Mouse (Mus musculus) layer of hippocampus, adult 9-11 months (tissue): ENCODE measurements around the gene 1700024P04Rik.

Experiments used
- DNase-seq: peaks from one replicate; pipeline ENCODE4 v3.0.0; 2022

The 1700024P04Rik gene

DNA sequence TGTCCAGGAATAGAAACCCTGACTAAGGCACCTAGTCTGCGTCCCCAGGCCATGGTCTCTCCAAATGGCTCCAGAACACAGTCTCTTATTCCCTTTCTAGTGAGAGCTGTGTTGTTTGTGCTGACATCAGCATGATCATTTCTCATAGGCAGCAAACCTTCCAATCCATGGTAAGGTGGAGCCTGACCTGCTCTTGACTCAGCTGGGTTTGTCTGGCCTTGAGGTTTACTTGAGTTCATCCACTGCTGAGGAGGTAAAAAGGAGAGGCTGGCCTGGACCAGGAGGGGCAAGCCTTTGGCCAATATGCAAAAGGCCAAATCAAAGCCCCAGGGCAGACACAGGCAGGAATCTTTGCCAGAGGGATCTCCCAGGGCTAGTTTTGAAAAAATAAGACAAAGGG lies 20.8 kb downstream of the 1700024P04Rik start:
- no peak for DNase-seq

DNA sequence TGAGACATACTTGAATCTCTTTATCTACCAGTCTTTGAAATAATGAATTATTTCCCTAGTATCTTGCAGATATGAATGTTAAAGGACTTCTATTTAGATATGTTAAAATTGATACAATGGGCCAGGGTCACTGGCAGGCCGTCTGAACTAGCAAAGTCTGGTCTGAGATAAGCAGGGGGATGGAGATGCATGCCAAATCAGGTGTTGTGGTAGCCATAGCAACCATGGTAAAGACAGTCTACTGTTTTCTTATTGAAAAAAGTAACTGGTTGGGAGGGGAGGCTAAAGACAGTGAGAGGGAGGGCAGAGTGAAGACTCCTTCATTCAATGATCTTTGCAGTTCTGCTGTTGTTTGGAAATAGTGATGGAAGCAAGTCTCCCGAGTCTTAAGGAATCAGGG lies 26.2 kb downstream of the 1700024P04Rik start:
- DNase-seq: no peak

DNA sequence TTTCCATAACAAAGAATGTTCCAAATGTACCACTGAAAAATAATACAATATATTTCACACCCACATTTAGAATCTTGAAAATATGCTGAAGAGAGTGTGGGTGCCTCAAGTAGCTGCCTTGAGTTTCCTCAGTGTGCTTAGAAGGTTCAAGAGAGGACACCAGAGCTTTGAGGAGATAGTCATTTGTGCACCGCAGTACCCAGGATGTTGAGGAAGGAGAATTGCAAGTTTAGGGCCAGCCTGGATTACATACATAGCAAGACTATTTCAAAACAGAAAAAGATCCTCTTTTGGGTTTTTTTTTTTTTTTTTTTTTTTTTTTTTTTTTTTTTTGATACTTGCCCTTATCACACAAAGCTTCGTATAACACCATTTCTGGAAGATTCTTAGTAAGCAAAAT lies 28.2 kb downstream of the 1700024P04Rik start:
- no peak for DNase-seq

DNA sequence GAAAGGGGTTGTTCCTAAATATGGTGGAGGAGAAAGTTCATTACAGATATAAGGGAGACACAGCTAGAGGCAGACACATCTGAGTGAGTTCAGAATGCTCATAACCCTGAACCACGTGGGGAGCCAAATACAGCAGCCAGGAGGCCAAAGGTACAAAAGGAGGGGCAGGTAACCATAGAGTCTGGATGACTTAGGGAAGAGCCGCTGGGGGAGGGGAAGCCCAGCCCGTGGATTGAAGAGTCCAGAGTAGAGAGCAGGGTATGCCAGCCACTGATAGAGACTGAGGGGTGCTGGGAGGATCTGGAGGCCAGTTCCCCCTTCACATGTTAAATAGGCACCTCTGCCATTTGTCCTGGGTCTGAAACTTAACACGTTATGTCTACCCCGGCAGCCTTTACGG lies 28.7 kb downstream of the 1700024P04Rik start:
- no peak for DNase-seq

DNA sequence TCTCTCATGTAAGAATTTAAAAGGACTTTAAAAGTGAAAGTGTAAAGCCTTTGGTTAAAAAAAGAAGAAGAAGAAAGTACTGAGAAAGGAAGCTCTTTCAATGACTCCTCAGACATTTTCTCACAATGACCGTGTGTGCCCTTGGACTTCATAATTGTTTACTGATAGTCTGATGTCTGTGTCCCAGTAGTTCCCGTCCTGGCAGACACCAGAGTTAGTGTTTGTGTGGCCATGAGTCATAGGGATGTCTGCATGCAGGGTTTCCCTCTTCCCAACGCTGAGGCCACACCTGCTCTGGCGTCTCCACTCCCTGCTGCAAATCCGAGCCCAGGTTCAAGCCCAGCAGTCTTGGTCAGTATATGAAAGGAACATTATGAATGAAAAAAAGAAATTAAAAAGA lies 29.1 kb downstream of the 1700024P04Rik start:
- no peak for DNase-seq

DNA sequence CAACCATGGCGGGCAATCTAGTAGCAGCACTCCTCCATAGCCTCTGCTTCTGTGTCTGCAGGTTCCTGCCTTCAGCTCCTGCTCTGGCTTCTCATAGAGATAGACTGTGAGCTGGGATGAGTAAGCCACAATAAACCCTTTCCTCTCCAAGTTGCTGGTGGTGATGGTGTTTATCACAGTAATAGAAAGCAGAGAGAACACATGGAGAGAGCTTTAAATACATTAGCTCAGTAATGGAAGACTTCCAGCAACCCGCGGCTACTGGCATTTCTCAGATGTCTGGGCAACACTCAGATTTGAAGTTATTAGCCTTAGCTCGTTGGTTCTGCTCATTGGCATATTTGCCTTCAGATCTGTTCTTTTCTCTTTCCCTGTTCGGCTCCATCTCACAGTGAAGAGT lies 30.5 kb downstream of the 1700024P04Rik start:
- peak; percentile 24 for DNase-seq

DNA sequence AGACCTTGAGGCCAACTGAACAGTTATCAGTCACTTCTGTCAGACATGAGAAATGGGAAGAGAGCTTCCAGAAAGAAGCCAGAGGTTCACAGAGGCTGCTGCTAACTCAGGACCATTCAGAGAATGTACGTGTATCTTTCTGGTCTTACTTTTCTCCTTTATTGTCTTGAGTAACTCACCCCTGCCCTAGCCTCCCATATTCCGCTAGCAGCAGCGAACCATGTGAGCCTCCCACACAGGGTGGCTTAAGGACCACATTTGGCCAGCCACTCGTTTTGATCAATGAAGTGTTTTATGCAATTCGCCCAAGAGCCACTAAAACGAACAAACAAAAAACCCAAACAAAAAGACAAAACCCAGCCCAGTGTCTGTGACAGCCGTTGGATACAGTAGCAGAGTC lies 32.4 kb downstream of the 1700024P04Rik start:
- DNase-seq: no peak

DNA sequence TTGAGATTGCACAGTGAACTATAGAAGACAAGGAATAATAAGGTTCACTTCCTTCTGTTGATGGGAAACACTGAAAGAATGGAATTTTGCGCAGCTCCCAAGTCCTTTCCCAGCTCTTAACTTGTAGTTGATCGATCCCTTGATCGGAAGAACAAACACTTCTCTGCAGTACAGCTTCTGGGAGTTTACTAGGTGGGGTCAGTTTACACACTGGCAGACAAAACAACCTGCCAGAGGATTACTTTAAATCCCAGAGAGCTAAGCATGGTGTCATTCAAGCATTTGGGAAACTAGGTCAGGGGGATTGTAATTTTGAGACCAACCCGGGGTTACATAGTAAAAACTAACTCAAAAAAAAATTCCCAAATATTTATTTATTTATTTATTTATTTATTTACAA lies 36.2 kb downstream of the 1700024P04Rik start:
- no peak for DNase-seq

DNA sequence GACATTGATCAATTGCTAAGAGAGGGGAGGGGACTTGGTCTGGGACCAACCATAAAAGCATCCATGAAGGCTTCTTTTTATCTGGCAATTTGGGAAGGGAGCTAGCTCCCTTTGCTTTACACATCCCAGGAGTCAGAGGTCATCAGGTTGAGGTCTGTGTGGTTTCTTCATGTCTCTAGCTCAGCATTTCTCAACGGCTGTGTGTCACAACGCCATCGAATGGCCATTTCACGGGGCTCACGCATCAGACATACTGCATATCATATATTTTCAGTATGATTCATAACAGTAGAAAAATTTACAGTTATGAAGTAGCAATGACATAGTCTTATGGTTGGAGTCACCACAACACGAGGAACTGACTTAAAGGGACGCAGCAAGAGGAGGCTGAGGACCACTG lies 37.9 kb downstream of the 1700024P04Rik start:
- DNase-seq: no peak

DNA sequence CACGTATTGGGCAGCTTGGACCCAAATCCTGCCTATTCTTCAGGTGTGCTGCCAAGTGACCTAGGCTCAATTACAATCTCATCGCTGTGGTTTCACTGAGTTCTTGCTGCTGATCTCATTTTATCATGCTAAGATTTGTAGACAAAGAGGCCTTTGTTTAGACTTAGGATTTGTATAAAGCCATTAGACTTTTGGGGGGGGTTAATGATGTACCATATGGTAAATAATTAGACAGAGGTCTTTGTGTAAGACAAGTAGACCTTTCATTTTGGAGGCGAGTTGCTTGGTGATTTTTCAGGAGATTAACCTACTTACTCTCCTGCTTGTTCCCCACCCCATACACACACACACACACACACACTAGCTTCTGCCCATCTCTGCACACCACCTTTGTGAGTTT lies 38.5 kb downstream of the 1700024P04Rik start:
- no peak for DNase-seq

DNA sequence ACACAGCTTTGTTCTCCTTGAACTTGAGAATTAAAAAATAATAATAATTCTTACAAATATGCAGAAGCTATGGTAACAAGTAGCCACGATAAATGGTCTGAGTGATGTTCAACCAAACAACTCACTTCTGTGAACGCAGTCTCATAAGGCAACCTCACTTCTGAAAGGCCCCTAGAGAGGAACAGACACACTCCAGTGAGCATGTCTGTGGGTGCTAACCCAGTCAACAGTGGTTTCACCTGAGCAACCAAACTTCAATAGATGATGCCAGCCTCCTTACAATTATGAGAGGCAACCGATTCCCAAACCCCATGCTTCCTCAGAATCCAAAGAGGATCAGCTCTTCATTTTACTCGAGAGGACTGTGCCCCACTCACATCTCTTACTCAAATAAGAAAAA lies 39.0 kb downstream of the 1700024P04Rik start:
- DNase-seq: no peak

DNA sequence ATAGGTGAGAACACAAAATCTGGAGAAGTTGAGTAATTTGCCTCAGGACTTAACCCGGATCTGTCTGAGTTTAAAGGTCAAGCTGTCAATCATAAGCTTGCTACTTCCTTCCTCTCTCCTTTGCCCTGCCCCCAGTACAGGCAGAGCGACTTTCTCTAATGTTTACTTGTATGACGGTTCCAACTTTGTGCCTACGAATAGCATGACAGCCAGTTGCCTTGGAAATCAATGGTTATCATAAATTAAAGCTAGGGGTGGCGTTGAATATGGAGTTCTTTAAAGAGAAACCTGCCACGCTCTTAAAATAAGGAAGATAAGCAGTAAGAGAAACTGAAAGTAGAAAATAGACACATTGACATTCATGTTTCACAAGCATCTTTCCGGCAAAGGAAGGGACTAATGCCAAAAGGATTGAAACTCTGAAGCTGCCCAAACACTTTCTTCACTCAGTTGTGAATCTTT lies 39.7 kb downstream of the 1700024P04Rik start:
- no peak for DNase-seq

DNA sequence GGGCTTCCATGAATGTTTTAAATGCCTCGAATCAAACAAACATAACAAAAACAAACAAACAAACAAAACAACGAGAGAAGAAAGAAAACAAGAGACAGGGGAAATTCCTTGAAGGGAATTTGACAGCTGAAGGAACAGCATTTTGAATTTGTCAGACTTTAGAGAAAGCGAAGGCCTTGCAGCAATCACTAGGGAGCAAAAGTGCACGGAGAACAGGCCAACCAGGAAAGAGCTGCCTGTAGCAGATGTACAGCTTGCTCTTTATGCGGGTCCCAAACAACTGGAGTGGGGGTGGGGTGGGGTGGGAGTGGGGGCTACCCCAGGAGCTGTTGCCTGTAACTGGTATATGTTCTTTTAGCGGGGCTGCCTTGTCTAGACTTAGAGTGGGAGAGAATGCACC lies 42.0 kb downstream of the 1700024P04Rik start:
- no peak for DNase-seq

DNA sequence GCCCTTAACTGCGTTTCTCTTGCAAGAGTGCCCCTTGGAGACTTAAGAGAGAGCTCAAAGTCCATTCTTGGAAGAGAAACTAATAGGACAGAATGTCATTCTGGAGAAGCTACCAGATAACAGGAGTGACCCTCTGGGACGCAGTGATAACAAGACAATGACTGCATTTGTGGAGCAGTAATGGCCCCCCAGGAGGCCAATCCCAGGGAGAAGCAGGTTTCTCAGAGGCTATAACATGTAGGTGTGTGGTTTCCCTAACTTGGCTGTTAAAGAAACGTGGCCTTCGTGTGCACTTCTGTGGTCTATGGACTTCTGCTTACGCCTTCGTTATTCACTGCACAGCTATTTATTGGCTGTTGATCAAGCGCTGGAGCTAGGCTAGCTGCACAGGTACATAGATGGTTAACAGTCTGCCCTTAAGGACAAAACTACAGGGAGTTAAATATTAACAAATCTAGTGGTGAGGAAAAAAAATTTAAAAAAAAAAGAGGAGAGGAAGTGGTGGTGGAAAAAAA lies 42.5 kb downstream of the 1700024P04Rik start:
- DNase-seq: no peak

DNA sequence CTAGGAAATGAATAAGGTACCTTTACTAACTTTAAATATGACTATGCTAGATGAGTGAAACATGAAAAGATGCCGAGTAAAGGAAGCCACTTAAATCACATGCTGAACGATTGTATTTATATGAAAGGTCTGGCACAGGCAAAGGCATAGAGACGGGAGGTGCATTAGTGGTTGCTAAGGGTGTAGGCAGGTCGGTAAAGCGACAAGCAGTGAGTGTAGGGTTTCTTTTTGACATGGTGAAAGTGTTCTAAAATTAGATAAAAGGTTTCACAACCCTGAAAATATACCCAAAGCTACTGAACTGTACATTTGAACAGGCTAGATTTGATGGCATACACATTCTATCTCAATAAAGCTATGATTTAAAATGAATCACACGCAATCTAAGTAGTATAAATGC lies 47.3 kb downstream of the 1700024P04Rik start:
- DNase-seq: no peak
